Mouse (Mus musculus) forebrain, embryonic 14.5 days (tissue): ENCODE results near the gene Top2a. TPM values are rescaled to one million over a fixed set of nuclear protein-coding genes. Genes with fewer than 3 reads are reported as not detected.

Experiments
- ATAC-seq: fragments of 200-750 bp; cut with Nextera tagmentation; 2 replicates; pipeline ENCODE4 v1.8.0; 2017; ENCODE audit warnings: mild to moderate bottlenecking, moderate library complexity
- DNase-seq: peaks from one replicate; pipeline ENCODE4 v3.0.0-alpha.2; 2015; ENCODE audit warnings: low spot score
- H3K27ac ChIP-seq: fragments of 300-500 bp; sonication (generic); 2 replicates; pipeline ENCODE4 v1.5.1; 2014; ENCODE audit warnings: low read depth, mild to moderate bottlenecking, control low read depth, low read length, moderate library complexity
- H3K27me3 ChIP-seq: fragments of 300-500 bp; sonication (generic); replicated peaks from 2 replicates; pipeline ENCODE4 v1.6.1; 2014; ENCODE audit warnings: low read length, control low read depth, mixed read lengths; ENCODE audit not compliant: control insufficient read depth, insufficient read depth
- H3K36me3 ChIP-seq: fragments of 300-500 bp; sonication (generic); 2 replicates; pipeline ENCODE4 v1.6.1; 2014; ENCODE audit warnings: low read length, control low read depth; ENCODE audit not compliant: control insufficient read depth, insufficient read depth
- H3K4me1 ChIP-seq: fragments of 300-500 bp; sonication (generic); 2 replicates; pipeline ENCODE4 v1.6.1; 2014; ENCODE audit warnings: antibody characterized with exemption, low read length, control low read depth; ENCODE audit not compliant: control insufficient read depth, insufficient read depth
- H3K4me2 ChIP-seq: fragments of 300-500 bp; sonication (generic); 2 replicates; pipeline ENCODE4 v1.6.1; 2014; ENCODE audit warnings: mild to moderate bottlenecking, control low read depth, low read length
- H3K4me3 ChIP-seq: fragments of 300-500 bp; sonication (generic); 2 replicates; pipeline ENCODE4 v1.5.1; 2014; ENCODE audit warnings: low read depth, low read length, control low read depth
- H3K9ac ChIP-seq: fragments of 300-500 bp; sonication (generic); 2 replicates; pipeline ENCODE4 v1.6.1; 2014; ENCODE audit warnings: mild to moderate bottlenecking, low read length, control low read depth, moderate library complexity
- H3K9me3 ChIP-seq: fragments of 300-500 bp; sonication (generic); replicated peaks from 2 replicates; pipeline ENCODE4 v1.6.1; 2016; ENCODE audit warnings: low read length, control low read depth, mixed read lengths; ENCODE audit not compliant: control insufficient read depth
- WGBS: fragments of 180-500 bp; shearing (Covaris S2); extraction: QIAGEN DNeasy Blood & Tissue Kit; methylation state at CpG from one replicate; pipeline ENCODE4 v1.1.7; 2014; 5-methylcytosine and 5-hydroxymethylcytosine counted together
- polyA plus RNA-seq: library from polyadenylated mRNA; unstranded; fragments of >200 nt; fragmentation: Nextera tagmentation; extraction: Ambion mirVana; gene quantifications from 2 replicates; pipeline ENCODE4 v1.2.1, GENCODE M21; 2014

Gene Top2a
- polyA plus RNA-seq, 1 experiment from 2014 or later: 150 TPM

GRCm38 (mm10) chr11:99025878-99026277 is 1.9 kb upstream of the Top2a start:
- ATAC-seq (no peak), DNase-seq (no peak)
- H3K27me3 ChIP-seq: no peaks in the 10 kb centered on the region
- no peak overlapping the region for H3K4me2 ChIP-seq
- peaks cover 2% of the 10 kb centered on the region; the same call in 1 of the 2 replicates for H3K4me1 ChIP-seq
- peaks cover 10% of the 10 kb centered on the region for H3K36me3 ChIP-seq
- H3K4me3 ChIP-seq: no peak overlapping the region
- WGBS: 88% methylated on average over 6 of the region's 6 CpGs
- H3K9ac ChIP-seq: no peak overlapping the region
- no peaks in the 10 kb centered on the region for H3K9me3 ChIP-seq
- H3K27ac ChIP-seq: no peak overlapping the region

- peaks cover 2% of the 10 kb centered on the region; the same call in 1 of the 2 replicates for H3K4me1 ChIP-seq
- 0 out of 2 replicates have a peak, but pooled peaks have one; percentile 1 for ATAC-seq
- H3K27me3 ChIP-seq: no peaks in the 10 kb centered on the region
- peak overlapping the region; percentile 47 for H3K9ac ChIP-seq
- peak overlapping the region; percentile 69 for H3K4me3 ChIP-seq
- no peak overlapping the region for H3K27ac ChIP-seq
- no peak for DNase-seq
- peak overlapping the region; percentile 51 for H3K4me2 ChIP-seq
- H3K9me3 ChIP-seq: no peaks in the 10 kb centered on the region
- H3K36me3 ChIP-seq: peaks cover 16% of the 10 kb centered on the region
- WGBS: 50% methylated on average over 18 of the region's 18 CpGs
These were observed 612 bp upstream of the Top2a start for GRCm38 (mm10) chr11:99024468-99025134.

GRCm38 (mm10) chr11:99023094-99023493 is 895 bp downstream of the Top2a start:
- DNase-seq (no peak), ATAC-seq (no peak)
- Histone ChIP-seq H3K4me2 (peak overlapping the region; percentile 63), H3K4me1 (peaks cover 2% of the 10 kb centered on the region; the same call in 1 of the 2 replicates), H3K36me3 (peaks cover 25% of the 10 kb centered on the region), H3K27me3 (no peaks in the 10 kb centered on the region), H3K4me3 (peak overlapping the region; percentile 69), H3K9me3 (no peaks in the 10 kb centered on the region), H3K9ac (peak overlapping the region; percentile 77), H3K27ac (no peak overlapping the region)
- WGBS: 6% methylated on average over 4 of the region's 4 CpGs

- ATAC-seq (no peak), DNase-seq (no peak)
- Histone ChIP-seq H3K27ac (no peak overlapping the region), H3K36me3 (peaks cover 30% of the 10 kb centered on the region), H3K9me3 (no peaks in the 10 kb centered on the region), H3K9ac (peak overlapping the region; percentile 47), H3K4me3 (peak overlapping the region; percentile 69), H3K27me3 (no peaks in the 10 kb centered on the region), H3K4me1 (peaks cover 2% of the 10 kb centered on the region; the same call in 1 of the 2 replicates), H3K4me2 (peak overlapping the region; percentile 63)
- 79% methylated on average over 5 of the region's 5 CpGs for WGBS
These were observed 1.5 kb downstream of the Top2a start for GRCm38 (mm10) chr11:99022384-99022933.

- ATAC-seq (no peak), DNase-seq (no peak)
- H3K27ac ChIP-seq: no peak overlapping the region
- H3K36me3 ChIP-seq: peaks cover 53% of the 10 kb centered on the region
- 98% methylated on average over 6 of the region's 6 CpGs for WGBS
- no peaks in the 10 kb centered on the region for H3K9me3 ChIP-seq
- H3K4me1 ChIP-seq: peaks cover 2% of the 10 kb centered on the region; the same call in 1 of the 2 replicates
- H3K9ac ChIP-seq: no peak overlapping the region
- no peak overlapping the region for H3K4me2 ChIP-seq
- H3K27me3 ChIP-seq: no peaks in the 10 kb centered on the region
- no peak overlapping the region for H3K4me3 ChIP-seq
These were observed 4.1 kb downstream of the Top2a start for GRCm38 (mm10) chr11:99019844-99020243.

GRCm38 (mm10) chr11:99013856-99014255 is 10.1 kb downstream of the Top2a start:
- Histone ChIP-seq H3K9ac (no peak overlapping the region), H3K36me3 (peaks cover 91% of the 10 kb centered on the region), H3K4me1 (no peaks in the 10 kb centered on the region), H3K27ac (no peak overlapping the region), H3K27me3 (no peaks in the 10 kb centered on the region), H3K4me2 (no peak overlapping the region), H3K4me3 (no peak overlapping the region), H3K9me3 (no peaks in the 10 kb centered on the region)
- DNase-seq (no peak), ATAC-seq (no peak)
- 90% methylated on average over 1 of the region's 1 CpGs for WGBS

GRCm38 (mm10) chr11:99010706-99011105 is 13.3 kb downstream of the Top2a start:
- no peak for ATAC-seq
- WGBS: 97% methylated on average over 5 of the region's 5 CpGs

GRCm38 (mm10) chr11:99010124-99010523 is 13.9 kb downstream of the Top2a start:
- Histone ChIP-seq H3K9me3 (no peaks in the 10 kb centered on the region), H3K27ac (no peak overlapping the region), H3K27me3 (no peaks in the 10 kb centered on the region), H3K4me2 (no peak overlapping the region), H3K9ac (no peak overlapping the region), H3K4me3 (no peak overlapping the region), H3K36me3 (peaks cover 85% of the 10 kb centered on the region), H3K4me1 (no peaks in the 10 kb centered on the region)
- WGBS: 96% methylated on average over 4 of the region's 4 CpGs
- ATAC-seq: no peak
- DNase-seq: no peak

More at GRCm38 (mm10) chr11:99010706-99011105, 13.3 kb downstream of the Top2a start:
- no peak overlapping the region for H3K4me2 ChIP-seq
- H3K36me3 ChIP-seq: peaks cover 85% of the 10 kb centered on the region
- no peak overlapping the region for H3K9ac ChIP-seq
- H3K9me3 ChIP-seq: no peaks in the 10 kb centered on the region
- no peaks in the 10 kb centered on the region for H3K27me3 ChIP-seq
- H3K4me1 ChIP-seq: no peaks in the 10 kb centered on the region
- H3K27ac ChIP-seq: no peak overlapping the region
- no peak overlapping the region for H3K4me3 ChIP-seq
- no peak for DNase-seq

GRCm38 (mm10) chr11:99006788-99007187 is 17.2 kb downstream of the Top2a start:
- Histone ChIP-seq H3K4me1 (no peaks in the 10 kb centered on the region), H3K4me3 (no peak overlapping the region), H3K36me3 (peaks cover 83% of the 10 kb centered on the region), H3K9ac (no peak overlapping the region), H3K27ac (no peak overlapping the region), H3K27me3 (no peaks in the 10 kb centered on the region), H3K9me3 (no peaks in the 10 kb centered on the region), H3K4me2 (no peak overlapping the region)
- 93% methylated on average over 9 of the region's 9 CpGs for WGBS
- DNase-seq (no peak), ATAC-seq (no peak)
